In the genomic region with DNA sequence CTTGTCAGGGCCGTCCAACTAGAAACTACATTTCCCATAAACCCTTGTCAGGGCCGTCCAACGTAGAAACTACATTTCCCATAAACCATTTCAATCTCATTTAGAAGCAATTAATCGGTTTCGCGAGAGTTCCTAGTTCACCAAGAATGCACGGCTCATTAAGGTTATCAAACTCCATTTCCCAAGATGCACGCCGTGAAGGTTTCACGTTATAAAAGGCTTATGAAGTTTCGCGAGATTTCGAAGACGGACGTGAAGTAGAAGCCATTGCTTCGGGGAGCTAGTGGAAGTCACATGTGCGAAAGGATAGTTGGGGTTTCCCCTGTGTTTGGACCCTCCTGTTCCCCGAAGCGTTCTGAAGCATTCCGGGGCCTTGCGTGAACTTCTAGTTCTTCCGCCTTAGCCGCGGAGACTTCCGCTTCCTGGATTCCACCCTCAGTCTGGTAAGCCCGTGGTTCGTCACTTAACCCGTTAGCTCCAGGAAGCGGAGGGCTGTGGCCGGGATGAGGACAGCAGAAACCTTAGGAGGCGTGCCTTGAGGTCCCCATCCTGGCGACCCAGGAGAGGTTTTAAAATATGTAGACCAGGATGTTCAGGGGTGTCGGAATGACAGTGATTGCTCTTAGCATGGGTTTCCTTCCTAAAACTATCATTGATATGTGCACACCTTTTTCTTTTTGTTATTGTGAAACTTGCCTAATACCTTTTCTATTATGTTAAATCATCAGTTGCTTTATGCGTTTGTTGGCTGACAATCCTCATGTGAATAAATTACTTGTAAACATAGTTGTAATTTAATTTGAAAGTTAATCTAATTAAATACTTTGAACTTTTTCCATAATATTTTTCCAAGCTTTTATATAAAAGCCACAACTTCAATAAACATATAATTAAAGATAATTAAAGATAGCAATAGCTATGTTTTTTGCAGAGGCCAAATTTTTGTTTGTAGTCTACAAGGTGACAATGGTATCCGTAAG, we compare ENCODE assay signal across 8 mouse cellular contexts. TPM values are rescaled to one million over a fixed set of nuclear protein-coding genes. Genes with fewer than 3 reads are reported as not detected.
A peak's percentile ranks its signal among the peaks of the same experiment; 100 is the strongest.
DNase-seq lines count a peak whose midpoint lies in the region; ATAC-seq lines count a peak whose summit lies in the region.

A gene (plus strand): TSS at position 260 of the 980 bp plus-strand sequence.

- peaks cover 14% of the 10 kb centered on the region; the same call in 1 of the 2 replicates for H3K36me3 ChIP-seq in forebrain, embryonic 14.5 days (ENCODE audit: control insufficient read depth, insufficient read depth, low read length)
- H3K36me3 ChIP-seq in neural tube, embryonic 15.5 days = peaks cover 12% of the 10 kb centered on the region

- intact Hi-C loops in heart, postnatal 14 days (cut with DNase I) = loop anchor here (5.0 kb wide), 1 partner anchor 1330 kb away; a partner anchor contains a TSS

- peak within 1 kb of the TSS; percentile 81 for H3K27ac ChIP-seq in forebrain, embryonic 14.5 days (ENCODE audit: low read depth, low read length)
- H3K27ac ChIP-seq in neural tube, embryonic 15.5 days (replicated peaks) = peak within 1 kb of the TSS; percentile 82

- no peaks in the 10 kb centered on the region for H3K27me3 ChIP-seq in forebrain, embryonic 14.5 days (replicated peaks; ENCODE audit: control insufficient read depth, insufficient read depth, low read length)
- no peaks in the 10 kb centered on the region for H3K27me3 ChIP-seq in neural tube, embryonic 15.5 days (replicated peaks)

- WGBS in forebrain, embryonic 14.5 days = 2% methylated on average over 35 of the region's 35 CpGs
- WGBS in neural tube, embryonic 15.5 days = 2% methylated on average over 35 of the region's 35 CpGs

- no peaks in the 10 kb centered on the region for H3K4me1 ChIP-seq in forebrain, embryonic 14.5 days (ENCODE audit: control insufficient read depth, insufficient read depth, low read length)
- no peaks in the 10 kb centered on the region for H3K4me1 ChIP-seq in neural tube, embryonic 15.5 days

- H3K9me3 ChIP-seq in forebrain, embryonic 14.5 days (replicated peaks; ENCODE audit: control insufficient read depth, low read length) = no peaks in the 10 kb centered on the region
- H3K9me3 ChIP-seq in neural tube, embryonic 15.5 days (replicated peaks) = no peaks in the 10 kb centered on the region

- peak; percentile 97 for ATAC-seq in forebrain, embryonic 14.5 days
- peak; percentile 98 for ATAC-seq in neural tube, embryonic 15.5 days (ENCODE audit: low FRiP score)

- H3K4me3 ChIP-seq in forebrain, embryonic 14.5 days (ENCODE audit: low read depth, low read length) = peak within 1 kb of the TSS; percentile 47
- H3K4me3 ChIP-seq in neural tube, embryonic 15.5 days (replicated peaks) = peak within 1 kb of the TSS; percentile 60

- peak; percentile 100 for DNase-seq in ES-CJ7 (ENCODE audit: low read depth, low spot score)
- DNase-seq in cerebellum, adult 11 months = peak; percentile 83
- peak; percentile 100 for DNase-seq in forebrain, embryonic 14.5 days (ENCODE audit: low spot score)
- peak; percentile 79 to 82 for DNase-seq in heart, postnatal 14 days
- DNase-seq in layer of hippocampus, adult 11-12 months (ENCODE audit: low spot score) = peak; percentile 96
- peak; percentile 94 to 97 for DNase-seq in lung, adult 18-20 months
- peak; percentile 89 for DNase-seq in testis, postnatal 14 days (ENCODE audit: low spot score)

- H3K9ac ChIP-seq in forebrain, embryonic 14.5 days (ENCODE audit: low read length) = peak within 1 kb of the TSS; percentile 70
- H3K9ac ChIP-seq in neural tube, embryonic 15.5 days (replicated peaks) = peak within 1 kb of the TSS; percentile 55

- peak within 1 kb of the TSS; percentile 38 for H3K4me2 ChIP-seq in forebrain, embryonic 14.5 days (ENCODE audit: low read length)
- H3K4me2 ChIP-seq in neural tube, embryonic 15.5 days = peak within 1 kb of the TSS; percentile 53

RNA-seq across cellular contexts. Expression of the gene that starts here (rescaled TPM):
- 34.9 and 42.0 TPM in 2 replicates for polyA plus RNA-seq in forebrain, embryonic 14.5 days (2014; fragmentation: Nextera tagmentation; extraction: Ambion mirVana)
- 10 to 100 TPM; 12.6 to 13.3 TPM for total RNA-seq in heart, postnatal 14 days (2021)
- 27.5 and 29.2 TPM in 2 replicates for polyA plus RNA-seq in neural tube, embryonic 15.5 days (2015; fragmentation: Nextera tagmentation; extraction: Ambion mirVana)

Comparison
In these comparisons a context has a peak if more than half of its experiments do, and no peak if none do; other contexts are left out.
1. Peak in every context shown above with its lines: DNase-seq, ATAC-seq, H3K4me3 ChIP-seq and H3K27ac ChIP-seq.